Mouse (Mus musculus) lung, embryonic 14.5 days (tissue): ENCODE data around the gene Zfp511. TPM values are rescaled to one million over a fixed set of nuclear protein-coding genes. Genes with fewer than 3 reads are reported as not detected.
A peak's percentile ranks its signal among the peaks of the same experiment; 100 is the strongest.

Experiments
- ATAC-seq: fragments of 200-750 bp; cut with Nextera tagmentation; 2 replicates; pipeline ENCODE4 v1.8.0; 2017; ENCODE audit warnings: mild to moderate bottlenecking, moderate TSS enrichment, moderate library complexity; ENCODE audit not compliant: insufficient read depth
- DNase-seq: peaks from one replicate; pipeline ENCODE4 v3.0.0-alpha.2; 2015
- H3K27ac ChIP-seq: fragments of 300-500 bp; sonication (generic); 2 replicates; pipeline ENCODE4 v1.5.1; 2014; ENCODE audit warnings: low read depth, mild to moderate bottlenecking, moderate library complexity
- H3K27me3 ChIP-seq: fragments of 300-500 bp; sonication (generic); 2 replicates; pipeline ENCODE4 v1.6.1; 2014; ENCODE audit warnings: low read length, control low read depth; ENCODE audit not compliant: insufficient read depth
- H3K36me3 ChIP-seq: fragments of 300-500 bp; sonication (generic); 2 replicates; pipeline ENCODE4 v1.6.1; 2014; ENCODE audit warnings: control low read depth; ENCODE audit not compliant: insufficient read depth
- H3K4me1 ChIP-seq: fragments of 300-500 bp; sonication (generic); 2 replicates; pipeline ENCODE4 v1.6.1; 2014; ENCODE audit warnings: antibody characterized with exemption, control low read depth; ENCODE audit not compliant: insufficient read depth
- H3K4me2 ChIP-seq: fragments of 300-500 bp; sonication (generic); 2 replicates; pipeline ENCODE4 v1.6.1; 2014; ENCODE audit warnings: mild to moderate bottlenecking
- H3K4me3 ChIP-seq: fragments of 300-500 bp; sonication (generic); 2 replicates; pipeline ENCODE4 v1.5.1; 2014; ENCODE audit warnings: low read depth, low read length
- H3K9ac ChIP-seq: fragments of 300-500 bp; sonication (generic); 2 replicates; pipeline ENCODE4 v1.6.1; 2014
- H3K9me3 ChIP-seq: fragments of 300-500 bp; sonication (generic); 2 replicates; pipeline ENCODE4 v1.6.1; 2016; ENCODE audit warnings: low read depth, low read length, control low read depth
- CTCF ChIP-seq: IDR thresholded peaks from 2 replicates; pipeline ENCODE4 v1.5.1; 2016; ENCODE audit warnings: antibody characterized with exemption, low read depth
- WGBS: fragments of 180-500 bp; shearing (Covaris S2); extraction: QIAGEN DNeasy Blood & Tissue Kit; methylation state at CpG from one replicate; pipeline ENCODE4 v1.1.7; 2014; 5-methylcytosine and 5-hydroxymethylcytosine counted together
- polyA plus RNA-seq: library from polyadenylated mRNA; unstranded; fragments of >200 nt; fragmentation: Nextera tagmentation; extraction: Ambion mirVana; gene quantifications from 2 replicates; pipeline ENCODE4 v1.2.1, GENCODE M21; 2014

The Zfp511 gene
- polyA plus RNA-seq, 1 experiment from 2014 or later, result 39.5 TPM

- peak; percentile 70 for DNase-seq
Observed at GRCm38 (mm10) chr7:140060936-140061831, 25.0 kb downstream of the Zfp511 start.

GRCm38 (mm10) chr7:140061832-140062130 is 25.6 kb downstream of the Zfp511 start:
- WGBS, result 4% methylated on average over 6 of the region's 6 CpGs
- Histone ChIP-seq H3K9ac (no peak overlapping the region), H3K4me1 (0 out of 2 replicates have a peak, but pooled peaks cover 6% of the 10 kb centered on the region), H3K36me3 (no peaks in the 10 kb centered on the region), H3K4me2 (peak overlapping the region; percentile 74), H3K4me3 (peak overlapping the region; percentile 36; the same call in 1 of the 2 replicates), H3K27me3 (peaks cover 67% of the 10 kb centered on the region), H3K9me3 (no peaks in the 10 kb centered on the region), H3K27ac (no peak overlapping the region)
- ATAC-seq (no peak), DNase-seq (no peak)
- TF ChIP-seq CTCF, result no peak

More at GRCm38 (mm10) chr7:140060936-140061831, 25.0 kb downstream of the Zfp511 start:
- Histone ChIP-seq H3K27me3 (peaks cover 68% of the 10 kb centered on the region), H3K9me3 (no peaks in the 10 kb centered on the region), H3K27ac (no peak overlapping the region), H3K4me2 (peak overlapping the region; percentile 74), H3K4me3 (peak overlapping the region; percentile 36), H3K4me1 (0 out of 2 replicates have a peak, but pooled peaks cover 6% of the 10 kb centered on the region), H3K36me3 (no peaks in the 10 kb centered on the region), H3K9ac (peak overlapping the region; percentile 40)
- 2% methylated on average over 47 of the region's 47 CpGs for WGBS
- peak; percentile 29; the same call in 1 of the 2 replicates for ATAC-seq
- no peak for TF ChIP-seq CTCF

DNA sequence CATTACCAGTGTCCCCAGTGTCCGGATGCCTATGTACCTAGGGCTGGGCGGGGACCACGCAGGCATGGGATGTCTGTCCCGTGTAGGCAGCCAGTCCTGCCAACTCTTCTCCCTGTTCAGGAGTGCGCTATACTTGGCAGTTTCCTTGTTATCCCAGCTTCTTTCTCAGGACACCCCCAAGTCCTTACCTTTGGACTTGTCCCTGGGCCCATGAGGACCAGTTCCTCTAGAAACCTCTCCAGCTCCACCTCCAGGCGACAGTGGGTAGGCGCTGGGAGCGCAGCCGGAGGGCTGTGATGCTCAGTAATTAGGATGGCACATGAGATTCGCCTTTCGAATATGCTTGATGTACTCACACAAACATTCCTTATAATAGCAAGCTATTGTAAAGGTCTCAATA is 26.1 kb downstream of the Zfp511 start:
- DNase-seq, result peak; percentile 41
- H3K9me3 ChIP-seq, result no peaks in the 10 kb centered on the region
- peak; percentile 16; the same call in 1 of the 2 replicates for ATAC-seq

DNA sequence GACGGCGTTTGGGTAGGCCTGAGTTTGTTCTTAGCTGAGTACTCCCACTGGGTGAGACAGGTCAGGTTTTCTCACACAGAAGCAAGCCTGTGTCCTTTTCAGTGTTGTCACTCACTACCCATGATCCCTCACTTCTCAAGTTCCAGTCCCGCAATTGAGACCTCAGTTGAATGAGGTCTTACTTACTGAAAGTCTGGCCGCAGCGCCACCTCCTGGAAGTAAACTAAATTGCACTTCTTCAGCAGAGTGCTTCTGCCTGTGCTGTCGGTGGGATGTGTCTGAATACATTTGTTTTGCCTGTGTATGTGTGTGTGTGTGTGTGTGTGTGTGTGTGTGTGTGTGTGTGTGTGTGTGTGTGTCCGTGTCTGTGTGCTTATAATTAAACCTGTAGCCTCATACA is 26.9 kb downstream of the Zfp511 start:
- Histone ChIP-seq H3K36me3 (no peaks in the 10 kb centered on the region), H3K4me3 (no peak overlapping the region), H3K9ac (no peak overlapping the region), H3K27me3 (peaks cover 54% of the 10 kb centered on the region), H3K27ac (no peak overlapping the region), H3K4me1 (0 out of 2 replicates have a peak, but pooled peaks cover 5% of the 10 kb centered on the region), H3K4me2 (no peak overlapping the region), H3K9me3 (no peaks in the 10 kb centered on the region)
- peak; percentile 87 for DNase-seq
- TF ChIP-seq CTCF, result peak; percentile 80
- ATAC-seq, result no peak
- 21% methylated on average over 7 of the region's 7 CpGs for WGBS

More for the DNA sequence above, 26.1 kb downstream of the Zfp511 start:
- Histone ChIP-seq H3K4me1 (0 out of 2 replicates have a peak, but pooled peaks cover 6% of the 10 kb centered on the region), H3K27me3 (peaks cover 62% of the 10 kb centered on the region), H3K9ac (no peak overlapping the region), H3K4me2 (no peak overlapping the region), H3K36me3 (no peaks in the 10 kb centered on the region), H3K4me3 (no peak overlapping the region), H3K27ac (no peak overlapping the region)
- peak; percentile 45 for TF ChIP-seq CTCF
- 19% methylated on average over 11 of the region's 11 CpGs for WGBS

DNA sequence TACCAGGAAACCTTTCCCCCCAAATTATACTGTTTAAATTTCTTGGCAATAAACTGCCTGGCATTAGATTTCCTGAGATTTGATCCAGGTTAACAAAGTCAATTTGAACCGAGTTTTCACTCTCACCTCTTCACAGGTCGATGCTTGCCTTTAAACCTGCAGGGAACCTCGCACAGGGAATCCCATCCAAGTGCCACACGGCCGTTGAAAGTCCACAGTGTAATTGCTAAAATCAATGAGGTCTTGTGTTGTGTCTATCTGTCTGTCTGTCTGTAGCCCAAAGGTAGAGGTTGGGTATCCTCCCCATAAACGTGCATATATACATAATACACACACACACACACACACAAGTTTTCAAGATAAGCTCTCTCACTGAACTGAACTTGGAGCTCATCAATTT is 31.2 kb downstream of the Zfp511 start:
- no peaks in the 10 kb centered on the region for H3K36me3 ChIP-seq
- no peak overlapping the region for H3K4me2 ChIP-seq
- no peak for TF ChIP-seq CTCF
- H3K9me3 ChIP-seq, result no peaks in the 10 kb centered on the region
- H3K27ac ChIP-seq, result no peak overlapping the region
- WGBS, result 55% methylated on average over 6 of the region's 6 CpGs
- H3K4me1 ChIP-seq, result no peaks in the 10 kb centered on the region
- no peak overlapping the region for H3K9ac ChIP-seq
- ATAC-seq (no peak), DNase-seq (no peak)
- H3K4me3 ChIP-seq, result no peak overlapping the region
- H3K27me3 ChIP-seq, result peaks cover 11% of the 10 kb centered on the region

DNA sequence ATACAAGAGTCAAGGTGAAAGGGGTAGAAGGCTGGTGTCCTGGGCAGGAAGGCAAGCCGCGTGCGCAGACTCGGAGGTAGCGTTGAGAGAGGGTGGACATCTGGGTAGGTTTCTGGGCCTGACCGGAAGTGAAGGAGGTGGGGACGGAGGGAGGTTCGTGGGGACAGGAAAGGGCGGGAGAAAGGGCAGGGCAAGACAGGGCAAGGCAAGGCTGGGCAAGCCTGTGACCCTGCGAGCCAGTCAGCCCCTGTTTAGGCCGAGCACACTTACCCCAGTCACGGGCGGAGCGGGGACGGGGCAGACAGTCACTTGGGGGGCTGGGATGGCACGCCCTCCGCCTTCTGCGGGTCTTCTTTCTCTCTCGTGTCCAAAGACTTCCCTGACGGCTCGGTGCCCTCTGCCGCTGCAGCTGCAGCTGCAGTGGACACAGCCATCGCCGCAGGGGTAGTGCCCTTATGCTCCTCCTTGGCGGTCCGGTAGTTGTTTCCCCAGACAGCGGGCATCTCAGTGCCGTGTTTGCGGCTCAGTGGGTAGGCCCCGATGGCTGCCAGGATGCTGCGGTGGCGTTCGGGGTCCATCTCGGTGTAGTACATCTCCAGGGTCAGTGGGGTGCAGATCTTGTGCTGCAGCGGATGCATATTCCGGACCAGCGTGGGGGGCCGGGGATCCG is 34.0 kb downstream of the Zfp511 start:
- Histone ChIP-seq H3K27me3 (no peaks in the 10 kb centered on the region), H3K27ac (no peak overlapping the region), H3K9ac (peak overlapping the region; percentile 32; the same call in 1 of the 2 replicates), H3K4me1 (no peaks in the 10 kb centered on the region), H3K36me3 (no peaks in the 10 kb centered on the region), H3K4me2 (peak overlapping the region; percentile 57), H3K9me3 (no peaks in the 10 kb centered on the region), H3K4me3 (peak overlapping the region; percentile 27)
- DNase-seq (no peak), ATAC-seq (peak; percentile 38; the same call in 1 of the 2 replicates)
- WGBS, result 34% methylated on average over 39 of the region's 39 CpGs
- TF ChIP-seq CTCF, result no peak

DNA sequence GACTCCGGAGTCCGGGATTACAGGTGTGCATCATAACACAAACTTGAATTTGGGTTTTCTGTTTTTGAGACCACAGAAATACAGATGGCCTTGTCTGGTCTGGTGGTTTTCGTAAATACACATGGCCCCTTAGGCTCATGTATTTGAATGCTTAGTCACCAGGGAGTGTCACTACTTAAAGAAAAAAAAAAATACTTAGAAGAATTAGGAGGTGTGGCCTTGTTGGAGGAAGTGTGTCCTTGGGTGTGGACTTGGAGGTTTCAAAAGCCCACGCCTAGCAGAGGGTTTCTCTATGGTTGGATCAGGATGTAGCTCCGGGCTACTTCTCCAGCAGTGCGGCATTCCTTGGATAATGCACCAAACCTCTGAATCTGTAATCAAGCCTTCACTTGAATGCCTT is 41.5 kb downstream of the Zfp511 start:
- WGBS, result 74% methylated on average over 6 of the region's 6 CpGs
- no peak for TF ChIP-seq CTCF
- no peaks in the 10 kb centered on the region for H3K4me1 ChIP-seq
- peaks cover 26% of the 10 kb centered on the region for H3K27me3 ChIP-seq
- H3K27ac ChIP-seq, result no peak overlapping the region
- no peaks in the 10 kb centered on the region for H3K9me3 ChIP-seq
- no peak overlapping the region for H3K4me2 ChIP-seq
- H3K9ac ChIP-seq, result no peak overlapping the region
- no peak for DNase-seq
- no peaks in the 10 kb centered on the region for H3K36me3 ChIP-seq
- no peak for ATAC-seq
- no peak overlapping the region for H3K4me3 ChIP-seq
